Mouse (Mus musculus): Measurements from ENCODE around the gene Lrrc74b.

DNA sequence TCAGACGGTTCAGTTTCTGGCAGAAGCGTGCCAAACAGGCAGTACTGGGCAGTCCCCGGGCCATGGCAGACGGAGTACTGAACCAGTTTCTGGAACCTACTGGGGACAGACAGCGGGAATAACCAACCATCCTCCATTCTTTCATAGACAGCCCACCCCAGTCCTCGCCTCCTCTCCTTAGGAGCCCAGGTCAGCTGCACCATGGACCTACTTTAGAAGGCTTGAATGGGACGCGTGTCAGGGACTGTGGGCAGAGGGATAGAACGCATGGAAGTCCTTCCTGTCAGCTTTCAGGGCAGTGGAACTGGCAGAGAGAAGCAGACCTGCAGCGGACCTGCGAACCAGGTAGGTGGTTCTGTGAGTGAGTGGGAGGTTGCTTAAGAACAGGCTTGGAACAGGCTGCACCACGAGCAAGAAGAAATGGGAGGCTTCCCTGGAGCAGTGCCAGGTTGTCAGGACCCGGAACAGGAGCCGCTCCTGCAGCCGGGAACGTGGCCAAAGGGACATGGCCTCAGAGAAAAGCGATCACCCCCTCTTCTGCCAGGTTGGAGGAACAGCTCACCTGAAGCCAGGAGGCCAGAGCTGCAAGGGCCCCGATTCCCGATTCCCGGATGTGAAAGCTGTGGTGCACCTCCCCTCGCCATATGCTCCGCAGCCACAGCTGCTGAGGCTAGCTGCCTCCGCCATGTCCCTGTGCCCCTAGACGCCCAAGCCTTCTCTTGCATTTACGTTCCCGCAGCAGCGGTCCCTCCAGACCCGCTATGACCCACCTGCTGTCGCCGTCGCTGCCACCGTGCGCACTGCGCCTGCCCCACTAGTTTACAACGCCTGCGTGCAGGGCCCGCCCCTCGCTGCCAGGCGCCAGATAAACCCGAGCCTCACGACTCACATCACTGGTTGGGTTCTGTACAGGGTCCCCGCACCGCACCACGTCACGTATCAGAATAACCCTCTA lies 15.1 kb upstream of the Lrrc74b start:
- no peak for TF ChIP-seq CTCF (IDR thresholded peaks at IDR 0.05; ENCODE audit: borderline replicate concordance, insufficient read depth, low read depth, low read length)
- peak; percentile 86 for TF ChIP-seq POLR2A (IDR thresholded peaks at IDR 0.05; ENCODE audit: borderline replicate concordance, insufficient read depth, low read length)

Data from cerebellum, adult 2 months (tissue).